Comparison of ENCODE assay signal across 24 mouse cellular contexts in the genomic region with DNA sequence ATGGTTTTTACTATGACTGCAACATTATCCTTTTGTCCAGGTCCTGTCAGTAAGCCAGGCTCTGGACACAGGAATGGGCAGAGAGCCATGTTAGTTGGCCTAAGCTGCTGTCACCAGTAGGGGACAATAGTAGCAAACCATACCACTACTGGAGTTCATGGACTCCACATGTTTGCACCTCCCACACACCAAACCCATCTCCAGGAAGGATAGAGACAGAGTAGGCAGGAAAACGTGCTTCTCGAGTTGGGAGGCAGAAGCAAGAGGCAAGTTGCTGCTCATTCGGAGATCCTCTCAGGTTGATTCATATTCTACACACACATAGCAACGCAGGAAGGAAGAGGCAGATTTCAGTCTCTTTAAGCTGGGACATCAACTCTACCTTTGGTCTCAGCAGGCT.
A peak's percentile ranks its signal among the peaks of the same experiment; 100 is the strongest.
DNase-seq lines count a peak whose midpoint lies in the region; TF ChIP-seq lines count a peak whose summit lies in the region.
"Had no signal": no experiment of that assay in that cellular context is flagged by ENCODE, and none has a peak within 500 bp of the region (broad histone marks: within the 10 kb centered on the region; RNA-seq: fewer than 3 reads in every experiment).

No protein-coding gene starts in this region.

- no peak overlapping the region for H3K27ac ChIP-seq in layer of hippocampus, adult 2 months
- H3K27ac ChIP-seq: forebrain, embryonic 13.5 days; heart, embryonic 13.5 days; hindbrain, embryonic 10.5 days; limb, embryonic 13.5 days; lung, embryonic 15.5 days; midbrain, embryonic 10.5 days; midbrain, embryonic 15.5 days; neural tube, embryonic 12.5 days had no signal

- DNase-seq in layer of hippocampus, adult 2 months (ENCODE audit: low spot score in 2 of 2), result no peak
- no peak for DNase-seq in layer of hippocampus, adult 9-11 months
- DNase-seq in right cerebral cortex, adult 2 months (ENCODE audit: low spot score in 2 of 2), result peak; percentile 55 to 64
- DNase-seq in right cerebral cortex, postnatal 4 days, result no peak
- peak; percentile 44 to 62 for DNase-seq in left cerebral cortex, adult 9 months (ENCODE audit: low spot score in 2 of 2)
- DNase-seq in telencephalon, adult 2 months (ENCODE audit: low read depth, low spot score), result peak; percentile 70
- DNase-seq in urinary bladder, postnatal 10 days (ENCODE audit: low spot score), result no peak
- DNase-seq in thymus, postnatal 36 days, result no peak
- DNase-seq: adrenal gland, postnatal 14 days; cerebellum, adult 18-20 months; cerebellum, postnatal 36 days; heart, postnatal 10 days; kidney, adult 18-20 months; kidney, postnatal 36 days; layer of hippocampus, postnatal 36 days had no signal

- no peak overlapping the region for H3K4me3 ChIP-seq in layer of hippocampus, adult 2 months
- H3K4me3 ChIP-seq: forebrain, embryonic 13.5 days; heart, embryonic 13.5 days; hindbrain, embryonic 10.5 days; limb, embryonic 13.5 days; lung, embryonic 15.5 days; midbrain, embryonic 10.5 days; midbrain, embryonic 15.5 days; myocyte; neural tube, embryonic 12.5 days had no signal

- TF ChIP-seq CTCF in layer of hippocampus, adult 2 months (conservative IDR thresholded peaks at IDR 0.05), result peak; percentile 31

Comparison
In these comparisons a context has a peak if more than half of its experiments do, and no peak if none do; other contexts are left out.
1. DNase-seq: peak in right cerebral cortex, adult 2 months (2 of 2), left cerebral cortex, adult 9 months (2 of 2) and telencephalon, adult 2 months (single experiment); none in layer of hippocampus, adult 2 months (0 of 2), layer of hippocampus, adult 9-11 months (single experiment), right cerebral cortex, postnatal 4 days (single experiment), urinary bladder, postnatal 10 days (single experiment) and thymus, postnatal 36 days (0 of 2).